Mouse (Mus musculus): Measurements from ENCODE around the gene Myo1h.

Myo1h gene

GRCm38 (mm10) chr5:114296693-114297631 is 8.0 kb downstream of the Myo1h start:
- no peak for DNase-seq

GRCm38 (mm10) chr5:114298212-114298894 is 9.4 kb downstream of the Myo1h start:
- DNase-seq = peak; percentile 43 to 57

- no peak for DNase-seq
Observed at GRCm38 (mm10) chr5:114299156-114299855, 10.3 kb downstream of the Myo1h start.

- DNase-seq = no peak
Observed at GRCm38 (mm10) chr5:114299883-114300610, 11.1 kb downstream of the Myo1h start.

GRCm38 (mm10) chr5:114303166-114303565 is 14.2 kb downstream of the Myo1h start:
- DNase-seq = no peak

GRCm38 (mm10) chr5:114306496-114306895 is 17.5 kb downstream of the Myo1h start:
- DNase-seq = no peak

GRCm38 (mm10) chr5:114308765-114309679 is 20.1 kb downstream of the Myo1h start:
- DNase-seq = peak; percentile 12 to 16

- DNase-seq = no peak
Observed at GRCm38 (mm10) chr5:114309680-114310036, 20.7 kb downstream of the Myo1h start.

- no peak for DNase-seq
Observed at GRCm38 (mm10) chr5:114323105-114323790, 34.3 kb downstream of the Myo1h start.

GRCm38 (mm10) chr5:114323791-114324507 is 35.0 kb downstream of the Myo1h start:
- DNase-seq = peak in 1 of 2 experiments; percentile 54

- DNase-seq = no peak
Observed at GRCm38 (mm10) chr5:114342996-114343395, 54.0 kb downstream of the Myo1h start.

GRCm38 (mm10) chr5:114343612-114344011 is 54.6 kb downstream of the Myo1h start:
- DNase-seq = no peak

GRCm38 (mm10) chr5:114345538-114345937 is 56.6 kb downstream of the Myo1h start:
- no peak for DNase-seq

GRCm38 (mm10) chr5:114347005-114347404 is 58.0 kb downstream of the Myo1h start:
- no peak for DNase-seq

GRCm38 (mm10) chr5:114351490-114351889 is 62.5 kb downstream of the Myo1h start:
- DNase-seq = no peak

GRCm38 (mm10) chr5:114356250-114356935 is 67.4 kb downstream of the Myo1h start:
- peak in 1 of 2 experiments; percentile 46 for DNase-seq

GRCm38 (mm10) chr5:114356936-114357751 is 68.2 kb downstream of the Myo1h start:
- no peak for DNase-seq

GRCm38 (mm10) chr5:114358833-114359232 is 69.9 kb downstream of the Myo1h start:
- no peak for DNase-seq

GRCm38 (mm10) chr5:114359586-114359985 is 70.6 kb downstream of the Myo1h start:
- no peak for DNase-seq
